Mouse (Mus musculus) adrenal gland (tissue): ENCODE data around the gene Bub1.

Experiments used
- intact Hi-C: fragments of 180-260 bp; cut with DNase I; formaldehyde crosslinking; loops from one replicate; pipeline ENCODE4 v1.15.1; 2025
- long read RNA-seq, 2 experiments: library from polyadenylated mRNA; unstranded; transcript quantifications; one replicate each; pipeline ENCODE4 v2.0.0; 2020; ENCODE audit warnings: borderline replicate concordance in 1 of 2; ENCODE audit not compliant: insufficient replicate concordance in 1 of 2

Gene Bub1
- long read RNA-seq, experiment 1 = 0 reads
- long read RNA-seq, experiment 2, partial matches to known transcripts = 0 of 1 reads
- long read RNA-seq, experiment 2, other reads (novel, unspliced or antisense) = 1 of 1 reads

GRCm38 (mm10) chr2:127831401-127832102 is at the start of gene Bub1:
Bub1 (minus strand) TSS chr2:127831865.
- intact Hi-C loops = no loop called here

GRCm38 (mm10) chr2:127881063-127881462 is 49.4 kb upstream of the Bub1 start:
- intact Hi-C loops = loop anchor here (10.0 kb wide), 1 partner anchor 134 kb away; no protein-coding TSS in a partner anchor

GRCm38 (mm10) chr2:127864381-127864780 is 32.7 kb upstream of the Bub1 start:
- intact Hi-C loops = no loop called here

- intact Hi-C loops = no loop called here
These were observed 22.8 kb upstream of the Bub1 start for GRCm38 (mm10) chr2:127854332-127854991.

- intact Hi-C loops = no loop called here
These were observed 18.7 kb upstream of the Bub1 start for GRCm38 (mm10) chr2:127850371-127850770.

GRCm38 (mm10) chr2:127846571-127846970 is 14.9 kb upstream of the Bub1 start:
- intact Hi-C loops = no loop called here

GRCm38 (mm10) chr2:127846008-127846407 is 14.3 kb upstream of the Bub1 start:
- intact Hi-C loops = no loop called here

- intact Hi-C loops = no loop called here
These were observed 13.8 kb upstream of the Bub1 start for GRCm38 (mm10) chr2:127845346-127845982.

GRCm38 (mm10) chr2:127842421-127842820 is 10.8 kb upstream of the Bub1 start:
- intact Hi-C loops = no loop called here

GRCm38 (mm10) chr2:127841402-127841801 is 9.7 kb upstream of the Bub1 start:
- intact Hi-C loops = no loop called here

GRCm38 (mm10) chr2:127839425-127839824 is 7.8 kb upstream of the Bub1 start:
- intact Hi-C loops = no loop called here

GRCm38 (mm10) chr2:127838576-127838975 is 6.9 kb upstream of the Bub1 start, which contains the start of gene Acoxl:
Acoxl (plus strand) TSS chr2:127838876.
- intact Hi-C loops = no loop called here

- intact Hi-C loops = no loop called here
These were observed 1.1 kb upstream of the Bub1 start for GRCm38 (mm10) chr2:127832833-127833190.

- intact Hi-C loops = no loop called here
These were observed 603 bp upstream of the Bub1 start for GRCm38 (mm10) chr2:127832103-127832832.

GRCm38 (mm10) chr2:127791919-127792603 is 39.6 kb downstream of the Bub1 start, which contains the start of gene Mtln:
Mtln (minus strand) TSS chr2:127792488.
- intact Hi-C loops = no loop called here

GRCm38 (mm10) chr2:127789651-127790270 is 41.9 kb downstream of the Bub1 start:
- intact Hi-C loops = no loop called here

GRCm38 (mm10) chr2:127789138-127789537 is 42.5 kb downstream of the Bub1 start:
- intact Hi-C loops = no loop called here

GRCm38 (mm10) chr2:127788440-127789116 is 43.1 kb downstream of the Bub1 start, which contains the start of gene Nphp1:
Nphp1 (minus strand) TSS chr2:127788897.
- intact Hi-C loops = no loop called here

- intact Hi-C loops = no loop called here
These were observed 44.4 kb downstream of the Bub1 start for GRCm38 (mm10) chr2:127787226-127787625.

- intact Hi-C loops = no loop called here
These were observed 53.2 kb downstream of the Bub1 start for GRCm38 (mm10) chr2:127778451-127778850.
